Mouse (Mus musculus) T-helper 1 cell (primary cell): ENCODE measurements at regions not wholly inside any gene's neighbourhood (a gene's known extent, or its start where the extent isn't known, plus 50 kb on each side); places are given as distances from the start of the nearest gene placed in this dataset.

Experiments
- in situ Hi-C: fragments of 300-600 bp; cut with MboI, MseI; formaldehyde crosslinking; loops from one replicate; pipeline ENCODE4 v1.15.1; 2025; ENCODE audit warnings: high pct_unique_total_duplicates

- in situ Hi-C loops, result no loop called here
Observed at GRCm38 (mm10) chr14:109708733-109709132, 794.8 kb upstream of the Slitrk1 start.

- in situ Hi-C loops, result no loop called here
Observed at GRCm38 (mm10) chr14:109700296-109700695, 786.3 kb upstream of the Slitrk1 start.

- in situ Hi-C loops, result no loop called here
Observed at GRCm38 (mm10) chr14:109668566-109669116, 754.7 kb upstream of the Slitrk1 start.

- in situ Hi-C loops, result no loop called here
Observed at GRCm38 (mm10) chr14:109668076-109668475, 754.1 kb upstream of the Slitrk1 start.

GRCm38 (mm10) chr14:109663503-109664039, 749.6 kb upstream of the Slitrk1 start:
- in situ Hi-C loops, result no loop called here

GRCm38 (mm10) chr14:109660351-109660750, 746.4 kb upstream of the Slitrk1 start:
- in situ Hi-C loops, result no loop called here

GRCm38 (mm10) chr14:109648536-109648935, 734.6 kb upstream of the Slitrk1 start:
- in situ Hi-C loops, result loop anchor here (10.0 kb wide), 1 partner anchor 1186 kb away; no protein-coding TSS in a partner anchor
